Mouse (Mus musculus) thymus, postnatal 36 days (tissue): Measurements from ENCODE around the gene Nr4a2.

ENCODE experiments used
- DNase-seq, 2 experiments: peaks; one replicate each; pipeline ENCODE4 v3.0.0; 2022; ENCODE audit warnings: mixed read lengths in 2 of 2

The Nr4a2 gene

DNA sequence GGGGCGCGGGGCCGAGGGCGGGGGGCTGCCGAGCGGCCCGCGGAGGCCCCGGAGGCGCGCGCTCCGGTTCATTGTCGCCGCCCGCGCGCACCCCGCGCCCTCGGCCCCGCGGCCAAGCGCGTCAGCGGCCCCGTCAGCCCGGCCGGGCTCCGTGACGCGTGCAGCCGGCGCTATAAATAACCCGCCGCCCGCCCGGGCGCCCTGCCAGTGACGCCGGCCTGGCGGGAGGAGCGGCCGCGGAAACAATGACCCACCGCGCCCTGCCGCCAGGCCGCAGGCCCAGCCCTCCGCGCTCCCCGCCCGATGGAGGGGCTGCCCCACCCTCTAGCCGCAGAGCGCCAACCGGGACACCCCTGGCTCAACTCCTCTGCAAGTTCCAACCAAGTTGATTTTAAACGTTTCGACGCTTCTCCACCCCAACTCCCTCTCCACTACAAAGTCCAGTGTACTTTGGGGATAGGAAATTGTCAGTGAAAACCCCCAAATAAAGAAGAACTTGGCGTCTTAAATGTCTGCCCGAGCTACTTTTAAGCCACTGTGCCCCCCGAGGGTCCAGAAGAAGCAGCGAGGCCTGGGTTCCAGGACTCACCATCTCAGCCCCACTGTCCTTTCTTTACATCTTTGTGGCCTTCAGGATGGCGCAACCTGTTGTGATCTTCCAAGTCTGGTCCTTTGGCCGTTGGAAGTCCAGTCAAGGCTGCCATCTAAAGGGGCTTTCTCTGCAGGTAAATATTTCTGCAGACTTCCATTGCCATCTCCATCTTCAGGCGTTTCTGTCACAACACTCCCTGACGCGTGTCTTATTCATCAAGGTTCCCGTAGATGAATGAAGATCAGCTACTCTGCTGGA is at the start of gene Nr4a2:
Gene Nr4a2, minus strand, starts transcription at position 13 of the 850 bp plus-strand sequence.
- DNase-seq = peak; percentile 30 to 33

DNA sequence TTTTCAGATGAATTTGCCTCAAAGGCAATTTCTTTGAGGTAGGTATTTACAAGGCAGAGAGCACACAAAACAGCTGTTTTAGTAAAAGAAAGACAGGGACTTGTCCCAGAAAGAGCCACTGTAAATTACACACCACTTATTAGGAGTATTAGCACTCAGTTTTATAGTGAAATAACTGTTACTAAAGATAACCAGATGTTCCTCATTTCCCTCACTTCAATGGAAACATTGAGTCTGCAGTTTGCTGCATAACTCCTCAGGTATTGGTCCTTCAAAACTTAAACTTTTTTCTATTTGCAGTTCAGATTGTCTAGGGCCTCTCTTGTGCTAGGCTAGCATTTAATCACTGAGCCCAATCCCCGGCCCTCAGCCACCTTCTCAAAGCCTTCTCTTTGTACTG is 41.6 kb upstream of the Nr4a2 start:
- no peak for DNase-seq

DNA sequence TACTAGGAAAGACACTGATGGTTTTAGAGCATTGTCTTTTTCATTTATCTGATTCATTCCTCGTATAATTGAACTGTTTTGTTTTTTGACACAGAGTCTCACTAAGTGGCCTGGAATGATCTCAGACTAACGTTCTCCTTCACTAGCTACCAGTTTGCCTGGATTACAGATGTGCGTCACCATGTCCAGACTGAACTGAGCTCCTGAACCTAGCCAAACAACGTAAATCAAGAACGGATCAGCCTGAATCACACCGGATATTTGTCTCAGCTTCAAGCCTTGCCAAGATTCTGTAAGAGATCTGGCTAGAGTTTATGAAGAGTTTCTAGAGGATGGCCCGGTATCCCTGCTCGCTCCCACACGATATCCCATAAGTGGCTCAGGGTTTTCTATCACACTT is 33.0 kb upstream of the Nr4a2 start:
- no peak for DNase-seq

DNA sequence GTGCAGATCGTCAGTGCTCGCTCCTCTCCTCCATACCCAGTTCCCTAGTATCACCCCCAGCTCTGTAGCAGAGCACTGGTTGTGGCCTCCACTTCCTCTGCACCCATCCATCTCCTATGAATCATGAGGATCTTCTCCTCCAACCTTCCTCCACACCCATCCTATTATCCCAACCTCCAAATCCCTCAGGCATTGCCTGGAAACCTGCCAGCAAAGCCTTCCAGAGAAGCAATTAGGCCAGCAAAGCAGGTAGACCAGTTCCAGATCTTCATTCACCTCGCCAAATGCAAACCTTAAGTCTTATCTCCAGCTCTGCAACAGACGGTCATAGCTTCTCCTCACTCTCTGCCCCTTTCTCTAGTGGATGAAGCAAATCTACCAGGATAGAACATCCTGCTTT is 26.0 kb upstream of the Nr4a2 start:
- DNase-seq = no peak

DNA sequence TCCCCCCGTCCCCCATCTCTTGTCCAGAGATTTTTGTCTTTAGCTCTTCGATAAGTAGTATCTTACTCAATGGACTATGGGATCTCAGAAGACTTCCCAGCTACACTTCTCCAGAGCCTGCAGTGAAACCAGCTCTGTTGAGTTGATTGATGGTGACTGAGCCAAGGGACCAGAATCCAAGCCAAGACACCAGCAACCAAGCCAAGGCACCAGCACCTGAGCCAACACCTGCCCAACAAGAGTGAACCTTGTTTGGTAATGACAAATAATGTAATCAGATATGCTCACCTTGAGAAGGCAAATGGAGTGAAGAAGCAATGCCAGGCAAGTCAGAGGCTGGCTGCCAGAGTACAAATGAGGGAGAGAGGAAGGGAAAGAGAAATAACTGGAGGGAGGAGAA is 24.4 kb upstream of the Nr4a2 start:
- no peak for DNase-seq

DNA sequence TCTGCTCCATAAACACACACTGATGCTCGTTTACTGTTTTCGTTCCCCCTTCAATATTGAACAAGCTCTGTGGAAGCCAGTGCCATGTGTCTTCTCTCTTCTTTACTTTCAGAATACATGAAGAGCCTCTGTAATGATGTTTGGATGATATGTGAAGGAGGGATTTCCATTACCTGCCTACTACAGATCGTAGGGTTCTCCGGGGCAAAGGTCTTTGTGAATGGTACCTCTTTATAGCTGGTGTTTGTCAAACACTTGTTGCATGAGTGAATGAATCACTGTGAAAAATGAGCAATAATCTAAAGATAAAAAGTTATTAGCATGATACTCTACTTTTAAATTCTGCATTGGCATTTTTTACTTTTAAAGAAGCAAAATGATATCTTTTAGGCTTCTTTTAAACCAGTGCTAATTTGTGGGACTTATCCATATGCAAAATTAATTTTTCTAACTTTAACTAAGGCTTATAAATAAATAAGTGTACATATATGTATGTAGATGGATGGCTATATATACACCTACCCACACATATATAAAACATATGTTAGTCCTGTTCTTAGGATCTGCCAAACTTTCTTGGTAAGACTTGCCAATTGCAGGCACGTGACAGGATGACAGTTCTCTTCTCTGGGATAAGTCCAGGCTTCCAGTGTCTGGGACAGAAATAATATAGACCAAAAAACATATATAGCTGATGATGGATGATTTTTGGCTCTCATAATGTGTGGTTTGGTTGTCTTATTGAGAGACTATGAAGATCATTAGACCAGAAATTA is 22.0 kb upstream of the Nr4a2 start:
- DNase-seq = no peak

DNA sequence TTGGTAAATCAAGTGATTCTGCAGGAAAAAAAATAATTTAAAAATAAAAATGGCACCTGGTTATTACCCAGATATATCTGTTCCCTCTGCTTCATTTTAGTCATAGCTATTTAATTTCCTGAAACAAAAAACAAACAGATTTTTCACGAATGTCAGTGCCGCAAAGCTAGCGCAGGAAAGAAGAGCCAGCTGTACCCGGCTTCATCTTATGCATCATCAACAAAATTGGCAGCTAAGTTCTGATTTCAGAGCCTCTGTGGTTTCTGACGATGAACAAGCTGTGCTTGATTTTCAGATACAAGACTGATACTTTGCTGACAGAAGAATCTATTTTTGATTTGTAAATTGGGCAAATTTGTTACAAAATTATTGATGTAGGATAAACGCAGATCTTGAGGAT is 14.8 kb upstream of the Nr4a2 start:
- no peak for DNase-seq

DNA sequence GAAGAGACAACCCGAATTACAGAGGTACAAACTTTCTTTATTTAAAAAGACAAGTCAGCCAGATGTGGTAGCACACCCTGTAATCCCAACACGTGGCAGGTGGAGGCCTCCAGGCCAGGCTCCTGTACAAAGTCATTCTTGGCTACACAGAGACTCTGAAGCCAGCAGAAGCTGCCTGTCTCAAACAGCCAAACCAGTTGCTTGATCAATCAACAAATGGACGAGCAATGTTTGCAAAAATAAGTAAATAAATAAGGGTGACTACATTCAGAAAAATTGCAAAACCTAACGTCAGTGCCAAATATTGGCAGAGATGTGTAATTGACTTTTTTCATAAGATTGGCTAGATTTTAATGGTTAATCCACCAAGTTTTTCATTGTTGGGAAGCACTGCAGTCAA is 3.7 kb upstream of the Nr4a2 start:
- DNase-seq = no peak

DNA sequence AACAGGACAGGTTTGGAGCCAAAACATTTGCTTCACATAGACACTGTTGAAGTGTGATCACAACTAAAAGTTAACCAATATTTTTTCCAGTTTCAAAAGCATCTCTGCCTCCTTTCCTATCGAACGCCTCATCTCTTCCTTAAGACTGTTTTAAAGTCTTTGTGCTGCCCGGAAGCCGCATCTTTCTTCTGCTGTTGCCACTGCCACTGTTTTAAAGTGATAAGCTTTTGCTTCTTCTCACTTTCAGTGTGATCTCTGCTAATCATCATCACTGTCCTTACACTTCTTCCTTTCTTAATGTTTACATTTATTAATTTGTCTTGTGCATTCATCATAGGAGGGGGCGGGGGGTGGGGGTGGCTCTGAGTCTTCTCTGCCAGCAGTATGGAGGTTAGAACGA is 2.1 kb upstream of the Nr4a2 start:
- DNase-seq = no peak

DNA sequence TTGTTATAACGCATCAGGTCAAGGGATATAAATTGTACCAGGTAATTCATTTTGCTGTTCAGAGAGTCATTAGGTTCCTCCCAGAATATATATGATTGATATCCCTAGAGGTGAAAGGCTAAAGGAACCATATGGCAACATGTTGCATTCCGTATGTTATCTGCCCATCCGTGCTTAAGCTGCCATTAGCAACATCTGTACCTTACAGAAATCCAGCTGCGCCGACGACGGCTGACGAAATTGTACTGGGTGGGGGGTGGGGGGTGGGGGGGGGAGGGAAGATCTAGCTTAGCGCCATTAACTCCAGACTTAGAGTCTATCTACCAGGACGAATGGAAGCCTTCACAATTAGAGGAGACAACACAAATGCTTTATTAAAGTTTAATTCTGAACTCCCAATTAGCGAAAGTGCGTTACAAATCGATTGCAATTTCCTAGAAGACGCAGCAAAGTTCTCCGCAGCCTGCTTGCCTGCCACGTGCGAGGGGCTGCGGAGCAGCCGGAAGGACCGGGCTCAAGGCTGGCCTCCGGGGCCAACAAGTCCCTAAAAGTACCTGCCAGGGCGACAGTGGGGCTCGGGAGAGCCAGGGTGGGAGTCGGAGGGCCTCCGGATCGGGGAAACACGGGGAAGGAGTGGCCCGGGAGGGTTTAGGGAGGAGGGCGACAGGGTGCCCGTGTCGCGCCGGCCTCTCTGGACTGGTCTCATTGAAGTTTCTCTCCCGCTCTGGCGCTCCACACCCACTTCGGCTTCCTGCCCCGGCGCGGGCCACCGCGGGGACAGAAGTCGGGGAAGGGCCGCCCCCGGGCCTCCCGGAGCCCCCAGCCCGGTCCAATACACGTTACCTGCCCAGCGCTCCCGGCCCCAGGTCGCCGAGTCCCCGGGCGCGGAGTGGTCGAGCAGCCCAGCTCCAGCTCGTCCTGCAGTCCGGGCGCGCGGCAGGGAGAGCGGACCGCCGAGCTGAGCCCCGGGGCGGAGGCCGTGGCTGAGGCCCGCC is 520 bp downstream of the Nr4a2 start:
- peak; percentile 31 to 41 for DNase-seq

DNA sequence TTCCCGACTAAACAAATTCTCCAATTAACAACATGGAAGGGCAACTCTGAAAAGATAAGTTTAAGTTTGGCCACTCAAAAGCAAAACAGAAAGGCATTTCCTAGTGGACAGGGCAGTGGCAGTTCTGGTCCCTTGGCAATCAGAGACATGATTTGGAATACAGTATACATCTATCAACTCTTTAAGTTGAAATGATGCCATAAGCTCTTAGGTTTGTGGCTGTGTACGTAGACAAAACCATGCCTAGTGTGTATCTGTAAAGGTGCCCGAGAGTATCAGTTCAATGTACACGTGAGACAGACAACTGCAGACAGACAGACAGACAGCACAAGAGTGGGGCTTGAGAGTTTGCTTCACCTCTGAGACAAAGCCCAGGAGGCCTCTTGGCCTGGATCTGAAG is 2.7 kb downstream of the Nr4a2 start:
- no peak for DNase-seq

DNA sequence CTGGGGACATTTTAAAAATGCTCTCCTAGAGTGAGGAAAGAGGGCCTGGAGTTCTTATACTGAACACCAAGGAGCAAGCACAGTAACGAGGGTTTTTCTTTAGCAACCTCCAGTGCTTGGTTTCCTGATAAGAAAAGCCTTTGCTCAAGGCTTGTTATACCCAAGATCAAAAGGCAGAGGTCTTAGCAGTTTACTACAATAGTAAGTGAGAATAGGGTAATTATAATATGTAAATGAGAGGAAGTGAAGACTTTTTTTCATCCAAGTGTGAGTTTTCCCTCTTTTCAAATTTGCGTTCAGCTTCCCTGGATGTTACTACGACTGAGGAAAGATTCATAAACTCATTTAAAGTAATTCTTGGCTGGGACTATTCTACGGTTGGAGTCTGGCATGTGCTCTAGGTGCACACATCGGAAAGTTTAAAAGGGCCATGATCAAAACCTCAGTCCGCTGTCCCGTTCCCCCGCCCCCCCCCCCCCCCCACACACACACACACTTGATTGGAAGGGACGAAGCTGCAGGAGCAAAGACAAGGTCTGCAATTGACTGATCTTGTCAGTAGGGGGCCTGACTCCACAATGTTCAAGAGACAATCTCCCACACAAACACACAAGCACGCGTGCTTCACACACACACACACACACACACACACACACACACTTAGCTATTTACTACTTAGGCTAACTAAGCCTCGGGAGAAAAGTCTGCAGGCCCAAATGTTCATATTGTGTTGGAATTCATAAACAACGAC is 6.4 kb downstream of the Nr4a2 start:
- peak; percentile 33 to 51 for DNase-seq

DNA sequence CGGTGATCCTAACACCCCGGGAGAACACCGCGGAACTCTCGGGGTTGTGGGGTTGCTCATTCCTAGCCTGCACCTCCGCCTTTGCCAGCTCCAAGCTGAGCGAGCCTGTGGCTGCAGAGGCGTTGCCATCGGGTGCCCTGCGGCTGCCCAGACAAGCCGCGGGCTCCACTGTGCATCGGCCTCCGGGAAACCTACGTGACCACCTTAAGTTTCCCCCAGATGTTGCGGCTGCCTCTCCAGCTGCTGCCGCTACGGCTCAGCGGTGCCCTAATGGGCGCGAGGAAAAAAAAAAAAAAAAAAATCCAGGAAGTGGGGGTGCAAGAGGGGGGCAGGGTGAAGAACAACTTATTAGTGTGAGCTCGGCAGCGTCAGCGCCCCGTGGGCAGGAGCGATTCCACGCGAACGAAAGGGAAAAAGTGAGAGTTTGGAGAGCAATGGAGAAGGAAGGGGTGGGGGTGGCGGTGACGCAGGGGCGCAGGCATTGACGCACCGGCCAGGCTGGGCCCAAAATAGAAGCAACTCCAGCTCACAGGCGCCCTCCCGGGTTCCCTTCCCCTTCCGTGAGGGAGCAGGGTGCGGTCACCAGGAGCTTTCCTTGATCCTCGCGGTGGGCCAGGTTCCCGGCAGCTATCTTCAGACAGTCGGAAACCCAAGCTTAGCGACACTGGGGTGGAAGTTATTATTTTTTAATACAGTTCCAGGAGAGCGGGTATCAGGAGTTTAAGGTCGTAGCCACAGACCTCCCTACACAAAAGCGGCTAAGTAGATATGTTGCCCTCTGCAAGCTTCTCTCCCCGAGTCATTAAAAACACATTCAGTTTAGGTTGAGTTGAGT is 7.2 kb downstream of the Nr4a2 start:
- peak; percentile 47 to 50 for DNase-seq

DNA sequence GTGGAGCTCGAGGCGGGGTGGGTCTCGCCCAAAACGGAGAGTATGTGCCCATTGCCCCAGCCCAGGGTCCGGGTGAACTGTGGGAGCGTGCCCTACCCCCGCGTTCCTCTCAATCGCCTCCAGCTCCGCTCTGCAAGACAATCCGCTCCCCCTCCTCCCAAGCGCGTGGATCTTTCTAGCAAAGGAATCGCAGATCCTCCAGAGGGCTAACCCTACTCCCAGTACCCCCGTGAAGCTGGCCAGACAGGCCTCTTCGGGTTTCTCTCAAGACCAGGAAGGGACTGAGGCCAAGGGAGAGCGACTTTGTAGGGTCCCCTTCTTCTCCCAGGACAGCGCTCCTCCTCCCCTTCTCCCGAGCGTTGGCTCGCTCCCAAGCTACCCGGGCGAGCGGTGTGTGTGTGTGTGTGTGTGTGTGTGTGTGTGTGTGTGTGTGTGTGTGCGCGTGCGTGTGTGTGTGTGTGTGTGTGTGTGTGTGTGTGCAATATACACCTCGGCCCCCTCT is 7.9 kb downstream of the Nr4a2 start:
- peak; percentile 25 to 41 for DNase-seq

DNA sequence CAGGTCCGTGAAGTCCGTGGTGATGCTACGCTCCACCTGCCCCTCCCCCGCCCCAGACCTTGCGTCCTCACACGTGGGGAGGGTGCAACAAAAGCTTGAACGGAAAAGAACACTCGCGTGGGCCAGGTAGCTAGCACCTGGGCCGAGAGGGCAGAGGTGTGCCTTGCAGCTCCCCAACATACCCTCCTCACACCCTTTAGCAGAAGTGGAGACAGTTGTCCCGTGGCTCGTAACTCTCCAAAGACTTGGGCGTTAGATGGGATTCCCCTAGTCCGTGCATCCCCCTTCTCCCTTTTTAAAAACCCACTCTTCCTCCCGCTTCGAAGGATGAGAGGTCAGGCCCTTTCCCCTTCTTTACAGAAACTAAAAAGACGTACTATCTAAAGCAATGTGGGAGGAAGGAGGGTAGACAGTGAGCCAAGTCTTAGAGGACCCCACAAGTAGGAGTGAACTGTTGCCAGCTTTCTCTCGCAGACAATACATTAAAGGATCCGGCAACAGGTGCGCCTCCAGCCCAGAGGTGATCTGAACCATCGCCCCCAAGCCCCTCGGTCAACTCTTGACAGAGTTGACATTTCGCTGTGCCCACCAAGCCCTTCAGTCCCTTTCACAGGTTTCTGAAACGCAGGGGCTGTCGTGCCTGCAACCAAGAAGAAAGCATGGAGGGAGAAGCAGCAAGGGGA is 8.5 kb downstream of the Nr4a2 start:
- no peak for DNase-seq

DNA sequence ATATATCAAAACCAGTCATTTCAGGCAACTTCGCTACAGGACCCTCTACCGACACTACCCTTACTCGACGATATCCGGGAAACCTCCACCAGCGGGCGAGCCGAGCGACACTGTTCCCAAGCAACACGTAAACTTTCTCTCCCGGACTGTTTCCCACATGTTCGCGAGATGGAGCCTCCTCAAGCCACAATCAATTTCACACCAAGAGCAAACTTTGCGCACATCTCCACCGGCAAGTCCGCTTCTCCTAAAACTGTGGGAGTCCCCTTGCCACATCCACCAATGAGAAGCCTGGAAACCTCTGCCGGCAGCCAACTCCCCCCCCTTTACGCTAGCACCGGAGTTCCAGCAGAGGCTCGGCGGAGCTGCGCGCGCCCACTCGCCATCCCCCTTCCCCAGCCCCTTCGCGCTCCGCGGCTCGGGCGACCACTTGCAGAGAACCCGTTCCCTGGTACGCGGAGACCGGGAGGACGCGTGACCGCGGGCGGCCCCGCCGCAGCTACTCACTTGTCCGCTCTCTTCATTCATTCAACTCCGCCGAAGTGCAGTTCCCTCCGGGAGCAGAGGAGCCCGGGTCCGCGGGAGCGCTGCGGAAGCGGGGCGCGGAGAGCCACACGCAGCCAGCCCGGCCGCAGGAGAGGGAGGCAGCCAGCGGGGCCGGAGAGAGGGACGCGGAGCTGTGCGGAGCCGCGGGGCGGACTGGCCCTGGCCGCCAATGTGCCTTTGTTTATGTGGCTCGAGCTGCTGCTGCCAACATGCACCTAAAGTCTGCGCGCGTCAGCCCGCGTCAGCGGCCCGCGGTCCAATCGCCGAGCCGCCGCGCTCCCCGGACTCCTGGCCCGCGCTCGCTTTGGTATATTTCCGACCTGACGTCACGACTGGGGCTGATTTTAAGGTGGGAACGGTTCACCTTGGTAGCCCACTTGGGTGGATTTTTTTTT is 9.3 kb downstream of the Nr4a2 start:
- DNase-seq = peak; percentile 66 to 72

DNA sequence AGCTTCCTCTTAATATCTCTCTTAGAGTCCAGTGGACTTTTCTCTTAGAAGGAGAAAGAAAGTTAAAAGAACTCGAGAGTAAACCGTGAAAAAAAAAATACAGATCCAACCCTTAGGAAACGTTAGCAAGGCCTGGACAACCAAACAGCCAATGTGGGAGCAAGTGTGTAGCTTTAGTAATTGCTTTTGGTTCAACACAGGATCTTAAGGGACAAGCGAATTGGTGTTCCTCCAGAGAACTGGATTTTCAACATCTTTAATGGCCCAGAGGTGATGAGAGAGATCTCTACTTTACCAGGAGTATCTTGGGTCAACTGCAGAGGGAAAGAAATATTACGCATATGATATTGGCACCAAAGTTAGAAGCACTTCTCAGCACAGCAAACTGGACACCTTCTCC is 10.4 kb downstream of the Nr4a2 start:
- no peak for DNase-seq

DNA sequence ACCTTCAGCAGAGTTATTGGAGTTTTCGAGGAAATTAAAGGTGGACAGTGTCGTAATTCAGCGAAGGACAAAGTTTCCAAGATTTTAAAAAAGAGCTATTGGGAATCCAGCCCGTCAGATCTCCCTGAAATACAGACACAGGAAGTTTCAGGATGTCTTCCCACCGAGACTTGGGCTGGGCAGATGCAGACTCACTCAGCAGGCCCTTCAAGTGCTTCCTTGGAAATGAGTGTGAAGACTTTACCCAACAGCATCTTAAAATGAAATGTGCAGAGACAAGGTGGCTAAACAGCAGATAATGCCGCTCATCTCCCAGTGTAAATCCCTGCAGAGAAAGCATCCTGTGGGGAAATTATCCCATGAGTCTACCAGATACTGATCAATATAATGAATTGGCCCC is 10.9 kb downstream of the Nr4a2 start:
- no peak for DNase-seq
